Mouse (Mus musculus) Patski (cell line): ENCODE results near the gene Papss1. TPM values are rescaled to one million over a fixed set of nuclear protein-coding genes. Genes with fewer than 3 reads are reported as not detected.

ENCODE experiments used
- ATAC-seq: fragments of 100-300 bp; one replicate; pipeline ENCODE4 v1.8.0; 2021
- CTCF ChIA-PET: fragments of 350-600 bp; sonication (Branson Sonifier 250); formaldehyde crosslinking; loops from one replicate; lab custom pipeline; 2022; ENCODE audit warnings: inconsistent platforms; lab: Charles Lee
- POLR2A ChIA-PET: fragments of 350-600 bp; sonication (Branson Sonifier 250); formaldehyde crosslinking; loops from one replicate; lab custom pipeline; 2022; ENCODE audit warnings: antibody characterized with exemption, inconsistent platforms; lab: Charles Lee
- DNase-seq: peaks from one replicate; pipeline ENCODE4 v3.0.0-alpha.2; 2011; ENCODE audit warnings: low read depth, low spot score
- H3K27me3 ChIP-seq: fragments of 371-371 bp; one replicate; pipeline ENCODE4 v1.5.1; 2021
- CTCF ChIP-seq: fragments of 100-300 bp; IDR thresholded peaks from one replicate; pipeline ENCODE4 v1.5.1; 2021
- in situ Hi-C: fragments of 300-500 bp; cut with MboI; formaldehyde crosslinking; loops from 3 replicates; pipeline ENCODE4 v1.11.1; 2018; ENCODE audit warnings: low pct_unique_long_range_greater_than_20kb, mixed read lengths
- polyA plus RNA-seq: library from polyadenylated mRNA; unstranded; gene quantifications from one replicate; pipeline ENCODE4 v1.2.3, GENCODE M21; 2021

Gene Papss1
- polyA plus RNA-seq, 1 experiment from 2014 or later, result 90.2 TPM

DNA sequence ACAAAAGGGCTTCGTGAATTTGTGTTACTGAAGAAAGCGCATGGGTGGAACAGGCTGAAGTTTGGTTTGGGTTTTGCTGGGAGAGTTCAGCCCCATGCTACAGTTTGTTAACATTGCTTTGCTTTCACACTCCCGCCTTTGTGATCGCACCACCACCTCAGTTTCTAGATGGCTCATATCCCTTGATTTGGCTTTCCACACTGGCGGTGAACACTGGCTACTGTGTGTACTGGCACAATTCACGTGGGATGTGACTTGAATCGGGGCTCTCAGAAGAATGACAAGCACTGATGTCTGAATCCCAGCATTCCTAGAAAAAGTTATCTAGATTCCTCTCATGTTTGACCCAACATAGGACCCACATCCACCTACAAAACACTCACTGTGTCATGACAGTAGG is 126.0 kb downstream of the Papss1 start:
- ChIA-PET CTCF (interaction anchor here (1.1 to 1.7 kb wide), 2 partner anchors 13 to 15 kb away, joined by 3 to 5 read pairs; no protein-coding TSS in a partner anchor), POLR2A (no interaction called here)
- in situ Hi-C loops, result no loop called here
- no peak for ATAC-seq
- DNase-seq, result no peak
- H3K27me3 ChIP-seq, result no peaks in the 10 kb centered on the region
- no peak for TF ChIP-seq CTCF

DNA sequence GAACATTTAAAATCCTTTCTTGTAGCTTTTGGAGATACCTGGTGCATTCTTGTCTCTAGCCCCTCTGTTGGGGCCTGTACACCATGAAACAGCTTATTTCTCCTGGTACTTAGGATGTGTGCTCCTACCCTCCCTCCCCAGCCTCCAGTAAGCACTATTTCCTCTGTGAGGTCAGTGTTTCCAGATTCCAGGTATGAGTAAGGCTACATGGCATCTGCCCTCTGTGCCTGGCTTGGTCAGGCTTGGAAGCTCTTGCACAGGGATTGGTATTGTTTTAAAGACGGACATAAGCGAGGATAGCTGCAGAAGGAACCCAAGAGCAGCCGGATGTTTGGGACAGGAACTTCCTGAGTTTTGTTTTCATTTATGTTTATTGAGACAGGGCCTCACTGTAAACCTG is 126.6 kb downstream of the Papss1 start:
- ChIA-PET CTCF (interaction anchor here (0.6 to 1.7 kb wide), 4 partner anchors 13 to 73 kb away, joined by 3 to 5 read pairs (median 3); no protein-coding TSS in a partner anchor), POLR2A (no interaction called here)
- peak; percentile 84 for ATAC-seq
- peak; percentile 27 for DNase-seq
- H3K27me3 ChIP-seq, result no peaks in the 10 kb centered on the region
- in situ Hi-C loops, result no loop called here
- no peak for TF ChIP-seq CTCF

Other genes with a start within 250 kb of the Papss1 start
- gene Sgms2, start 73.4 kb upstream of the Papss1 start, polyA plus RNA-seq, result 39.7 TPM